Mouse (Mus musculus): ENCODE results near the gene Dlgap4. TPM values are rescaled to one million over a fixed set of nuclear protein-coding genes. Genes with fewer than 3 reads are reported as not detected.

Gene Dlgap4
- total RNA-seq, 2 experiments from 2014 or later, result 33.5 to 42.8 TPM

DNA sequence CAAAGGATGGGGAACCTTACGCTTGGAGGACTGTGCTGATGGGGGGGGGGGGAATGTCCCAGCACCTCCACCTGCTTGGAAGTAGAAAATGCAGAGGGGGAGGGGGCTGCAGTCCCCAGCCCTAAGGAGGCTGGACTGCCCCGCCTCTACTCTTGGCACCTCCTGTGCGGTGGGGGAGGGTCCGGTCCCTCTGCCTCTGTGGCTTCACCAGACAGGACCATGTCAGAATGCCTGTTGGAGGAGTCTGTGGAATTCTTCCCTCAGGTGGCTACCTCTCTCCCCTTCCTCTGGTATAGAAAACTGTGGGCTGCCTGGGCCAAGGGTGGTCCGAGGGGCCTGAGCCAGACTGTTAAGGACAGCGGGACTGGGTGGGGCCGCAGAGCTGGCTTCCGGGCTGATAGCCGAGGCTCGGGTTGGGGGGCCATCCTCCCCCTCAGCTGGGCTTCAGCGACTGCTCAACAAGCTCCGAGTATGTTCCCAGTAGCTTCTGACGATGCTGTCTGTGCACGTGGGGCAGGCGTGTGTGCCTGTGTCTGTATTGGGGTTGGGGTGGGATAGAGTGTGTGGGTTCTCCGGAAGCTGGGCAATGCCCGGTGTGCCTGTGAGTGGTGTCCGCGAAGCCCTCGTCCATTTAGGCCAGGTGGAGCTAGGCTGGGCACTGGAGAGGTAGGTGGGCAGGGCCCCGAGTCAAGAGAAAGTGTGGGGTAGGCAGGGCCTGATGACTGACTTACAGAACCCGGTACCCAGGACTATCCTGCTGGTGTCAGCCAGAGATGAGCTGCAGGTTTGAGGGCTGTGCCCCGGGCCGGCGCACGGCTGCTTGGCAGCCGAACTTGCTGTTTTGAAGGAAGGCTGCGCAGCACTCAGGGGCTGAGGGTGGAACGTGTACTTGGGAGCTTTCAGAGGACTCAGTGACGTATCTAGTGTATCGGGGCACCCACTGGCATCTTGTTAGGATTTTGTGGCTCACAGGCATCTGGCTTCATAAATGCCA lies 1.5 kb downstream of the Dlgap4 start:
- no peak for DNase-seq
- intact Hi-C loops (cut with DNase I), result no loop called here

DNA sequence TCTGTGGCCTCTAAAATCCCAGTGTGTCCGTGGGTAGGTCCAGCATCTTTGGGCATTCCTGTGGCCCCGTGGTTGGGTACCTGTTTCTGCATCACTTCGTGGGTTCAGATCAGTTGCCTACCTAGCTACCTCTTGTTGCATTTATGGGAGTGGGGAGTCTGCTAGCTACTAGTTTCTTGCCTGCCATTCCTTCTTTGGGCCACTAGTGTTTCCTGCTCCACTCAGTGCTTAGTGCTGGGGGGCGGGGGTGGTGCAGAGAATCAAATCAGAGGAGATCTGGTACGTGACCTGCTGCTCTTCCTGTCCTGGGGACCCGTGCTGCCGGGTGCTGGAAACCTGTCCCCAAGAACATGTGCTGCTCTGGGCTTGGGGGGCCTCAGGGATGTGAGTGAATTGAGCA lies 3.0 kb downstream of the Dlgap4 start:
- no peak for DNase-seq
- intact Hi-C loops (cut with DNase I), result no loop called here

DNA sequence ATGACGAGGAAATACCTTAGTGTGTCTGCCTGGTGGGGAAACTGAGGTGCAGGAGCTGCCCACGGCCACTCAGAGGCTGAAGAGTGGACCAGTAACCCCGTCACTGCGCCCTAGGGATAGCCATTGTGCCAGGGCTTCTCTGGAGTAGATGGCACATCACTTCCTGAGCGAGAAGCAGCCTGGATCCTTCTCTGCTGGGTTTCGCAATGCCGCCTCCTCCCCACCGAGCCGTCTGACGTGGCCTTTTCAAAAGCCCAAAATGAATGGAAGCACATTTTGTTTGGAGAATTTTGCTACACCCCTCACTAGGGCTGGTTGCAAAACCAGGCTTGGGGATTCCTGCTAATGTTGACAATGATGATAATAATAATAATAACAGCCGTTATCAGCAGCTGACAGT lies 4.0 kb downstream of the Dlgap4 start:
- intact Hi-C loops (cut with DNase I), result no loop called here
- DNase-seq, result peak in 1 of 2 experiments; percentile 12

DNA sequence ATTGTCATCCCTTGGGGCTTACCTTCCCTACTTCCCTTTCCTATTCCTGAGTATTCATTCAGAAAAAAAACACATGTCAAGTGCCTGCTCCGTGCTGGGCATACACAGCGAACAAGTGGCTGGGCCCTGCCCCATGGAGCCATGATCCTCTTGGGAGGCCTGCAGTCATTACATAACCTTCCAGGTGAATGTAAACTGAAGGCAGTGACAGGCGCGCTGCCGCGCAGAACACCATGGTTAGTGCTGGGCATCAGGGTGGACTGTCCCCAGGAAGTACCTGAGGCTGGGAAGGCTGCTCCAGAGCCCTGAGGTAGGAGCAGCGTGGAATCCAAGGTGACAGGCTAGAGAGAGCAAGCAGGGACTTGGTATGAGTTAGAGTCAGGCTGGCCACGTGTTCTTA lies 7.4 kb downstream of the Dlgap4 start:
- peak in 1 of 2 experiments; percentile 5 for DNase-seq
- intact Hi-C loops (cut with DNase I), result no loop called here

DNA sequence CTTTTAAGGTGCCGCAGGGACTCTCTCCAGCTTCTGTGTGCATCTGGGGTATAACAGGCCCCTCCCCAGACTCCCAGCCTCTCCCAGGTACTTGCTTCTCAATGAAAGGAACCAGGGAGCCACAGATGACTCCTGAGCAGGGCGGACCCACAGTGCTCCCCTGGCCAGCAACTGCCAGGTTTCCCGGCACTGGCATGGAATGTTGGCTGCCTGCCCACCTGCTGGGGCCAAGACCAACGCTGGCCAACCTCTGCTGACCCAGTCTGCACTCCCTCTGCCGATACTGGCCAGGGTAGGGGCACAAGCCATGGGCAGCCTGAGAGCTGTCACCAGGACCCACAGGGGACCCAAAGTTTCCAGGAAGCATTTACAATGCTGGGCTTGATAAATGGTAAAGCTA lies 7.9 kb downstream of the Dlgap4 start:
- peak; percentile 71 to 82 for DNase-seq
- intact Hi-C loops (cut with DNase I), result no loop called here

DNA sequence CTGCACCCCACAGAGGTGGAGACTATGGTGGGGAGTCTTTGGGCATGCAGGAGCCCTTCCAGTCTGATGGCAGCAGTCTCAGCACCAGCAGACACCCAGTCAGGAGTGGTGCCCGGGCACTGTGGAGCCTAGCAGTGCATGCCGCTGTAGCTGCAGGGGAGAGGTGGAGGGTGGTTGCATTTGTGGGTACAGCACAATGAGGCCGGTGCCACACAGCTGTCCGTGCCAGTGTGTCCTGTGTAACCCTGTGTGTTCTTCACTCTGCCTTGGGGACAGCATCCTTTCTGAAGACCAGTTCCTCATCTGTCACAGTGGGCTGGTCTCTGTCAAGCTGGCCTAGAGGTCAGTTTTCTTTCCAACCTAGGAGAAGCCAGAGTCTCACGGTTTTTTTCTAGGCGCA lies 8.7 kb downstream of the Dlgap4 start:
- DNase-seq, result no peak
- intact Hi-C loops (cut with DNase I), result no loop called here

DNA sequence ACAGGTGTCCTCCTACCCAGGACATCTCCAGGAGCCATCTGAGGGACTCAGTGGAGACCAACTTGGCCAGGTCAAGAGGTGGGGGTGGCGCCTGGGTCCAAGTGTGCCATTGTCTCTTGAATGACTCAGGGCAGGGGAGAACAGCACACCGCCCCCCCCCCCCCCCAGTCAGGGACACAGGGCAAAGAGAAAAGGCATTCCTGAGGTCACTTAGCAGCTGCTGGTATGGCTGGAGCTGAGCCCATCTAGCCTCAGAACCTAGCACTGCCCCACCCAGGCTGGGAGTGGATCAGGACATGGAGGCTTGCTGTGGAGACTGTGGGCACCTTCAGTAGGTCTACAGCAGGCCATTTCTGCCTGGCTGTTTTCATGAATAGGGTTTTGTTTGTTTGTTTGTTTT lies 9.7 kb downstream of the Dlgap4 start:
- no peak for DNase-seq
- intact Hi-C loops (cut with DNase I), result no loop called here

DNA sequence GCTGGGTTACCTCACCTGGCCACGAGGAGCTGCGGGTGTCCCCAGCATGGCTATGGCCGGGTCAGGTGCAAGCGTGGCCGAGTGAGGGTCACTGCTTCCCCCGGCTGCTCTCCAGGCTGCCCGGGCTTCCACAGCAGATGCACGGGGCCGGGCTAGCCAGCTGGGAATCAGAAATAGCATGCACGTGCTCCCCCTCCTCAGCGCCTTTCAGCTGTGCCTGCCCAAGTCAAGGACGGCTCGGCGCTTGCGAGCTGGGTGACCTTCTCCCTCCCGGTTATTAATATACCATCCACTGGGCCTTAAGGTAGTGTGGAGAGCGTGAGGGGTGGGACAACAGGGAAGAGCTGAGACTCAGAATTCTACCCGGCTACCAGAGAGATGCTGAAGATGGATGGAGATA lies 11.8 kb downstream of the Dlgap4 start:
- intact Hi-C loops (cut with DNase I), result loop anchor here (5.0 kb wide), 1 partner anchor 38 kb away; no protein-coding TSS in a partner anchor

DNA sequence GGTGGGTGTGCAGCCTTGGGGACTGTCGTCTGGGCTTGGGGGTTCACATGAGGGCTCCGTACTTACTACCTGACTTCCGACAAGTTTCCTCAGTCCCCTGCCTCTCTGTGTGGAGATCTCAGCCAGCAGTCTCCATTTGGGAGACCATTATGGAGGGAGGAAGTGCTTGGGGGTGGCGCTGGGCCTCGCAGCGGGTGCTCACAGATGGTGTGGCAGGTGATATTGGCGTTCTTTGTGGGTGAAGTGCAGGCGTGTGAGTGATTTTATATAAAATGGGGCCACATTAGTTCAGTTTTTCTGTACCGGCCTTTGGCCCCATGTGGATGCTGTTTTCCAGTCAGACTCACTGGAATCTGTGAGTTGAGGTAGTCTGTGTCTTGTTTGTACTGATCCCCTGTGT lies 12.6 kb downstream of the Dlgap4 start:
- no peak for DNase-seq
- intact Hi-C loops (cut with DNase I), result loop anchor here (5.0 kb wide), 1 partner anchor 39 kb away; no protein-coding TSS in a partner anchor

More for the DNA sequence above, 11.8 kb downstream of the Dlgap4 start:
- peak; percentile 53 to 61 for DNase-seq

DNA sequence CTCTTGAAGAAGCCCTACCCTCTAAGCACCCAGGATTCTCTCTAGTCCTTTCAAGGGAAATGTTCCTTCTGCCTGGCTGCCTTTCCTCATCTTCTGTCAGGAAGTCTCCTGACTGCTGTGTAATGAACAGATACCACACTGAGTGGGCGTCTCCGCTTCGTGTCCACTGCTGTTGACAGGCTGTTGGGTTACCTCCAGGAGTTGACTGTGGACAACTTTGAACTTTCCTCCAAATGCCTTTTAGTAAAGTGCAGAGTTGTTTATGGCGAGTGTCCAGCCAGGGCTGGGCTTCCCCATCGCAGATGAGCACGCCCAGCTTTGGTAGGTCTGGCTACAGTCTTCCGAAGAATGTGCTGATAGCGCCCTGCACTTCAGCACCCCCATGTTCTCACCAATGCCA lies 13.0 kb downstream of the Dlgap4 start:
- intact Hi-C loops (cut with DNase I), result loop anchor here (5.0 kb wide), 1 partner anchor 39 kb away; no protein-coding TSS in a partner anchor
- peak; percentile 61 to 84 for DNase-seq

DNA sequence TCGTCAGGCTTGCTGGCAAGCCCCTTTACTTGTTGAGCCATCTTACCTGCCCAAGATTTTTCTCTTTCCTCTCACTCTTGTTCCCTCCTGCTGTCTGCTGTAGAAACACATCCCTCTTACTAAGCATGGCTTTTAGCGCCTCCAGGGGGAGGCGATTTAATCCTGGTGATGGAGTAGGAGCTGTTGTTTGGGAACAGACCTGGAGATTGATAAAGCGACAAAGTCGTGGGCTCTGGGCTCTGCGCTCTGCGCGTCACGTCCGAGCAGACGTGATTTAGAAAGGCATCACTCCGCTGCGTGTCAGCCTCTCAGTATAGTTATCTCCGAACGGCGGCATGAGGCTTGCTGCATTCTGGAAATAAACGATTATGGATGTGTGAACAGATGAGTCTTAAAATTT lies 14.4 kb downstream of the Dlgap4 start:
- no peak for DNase-seq
- intact Hi-C loops (cut with DNase I), result loop anchor here (5.0 kb wide), 1 partner anchor 41 kb away; no protein-coding TSS in a partner anchor

DNA sequence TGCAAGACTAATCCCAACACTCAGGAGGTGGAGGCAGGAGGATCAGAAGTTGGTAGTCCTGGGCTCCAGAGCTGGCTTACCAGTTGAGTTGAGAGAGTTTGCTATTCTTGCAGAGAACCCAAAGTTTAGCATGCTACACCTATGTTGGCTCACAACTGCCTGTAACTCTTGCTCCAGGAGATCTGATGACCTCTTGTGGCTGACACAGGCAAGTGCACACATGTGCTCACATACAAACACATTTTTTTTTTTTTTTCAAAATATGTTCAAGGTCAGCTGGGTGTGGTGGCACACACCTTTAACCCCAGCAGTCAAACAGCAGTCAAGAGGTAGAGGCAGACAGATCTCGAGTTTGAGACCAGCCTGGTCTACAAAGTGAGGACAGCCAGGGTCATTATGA lies 16.8 kb downstream of the Dlgap4 start:
- intact Hi-C loops (cut with DNase I), result no loop called here
- no peak for DNase-seq

DNA sequence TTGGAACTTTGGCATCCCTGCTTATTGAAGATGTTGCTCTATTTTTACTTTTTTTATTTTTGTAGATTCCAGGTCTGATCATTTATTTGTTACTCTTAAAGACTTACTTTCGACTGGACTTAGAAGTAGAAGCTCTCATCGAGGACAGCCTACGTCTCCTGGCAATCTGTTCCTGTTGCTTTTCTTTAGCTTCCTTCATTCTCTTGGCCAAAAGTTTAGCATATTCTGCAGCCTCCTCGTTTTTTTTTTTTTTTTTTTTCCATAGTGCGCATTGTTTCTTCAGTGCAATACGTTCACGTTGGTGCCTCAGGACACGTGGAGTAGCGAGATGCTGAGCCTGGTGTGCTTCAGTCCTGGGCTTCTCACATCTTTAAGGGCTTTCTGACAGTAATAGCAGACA lies 19.2 kb downstream of the Dlgap4 start:
- intact Hi-C loops (cut with DNase I), result no loop called here
- no peak for DNase-seq

DNA sequence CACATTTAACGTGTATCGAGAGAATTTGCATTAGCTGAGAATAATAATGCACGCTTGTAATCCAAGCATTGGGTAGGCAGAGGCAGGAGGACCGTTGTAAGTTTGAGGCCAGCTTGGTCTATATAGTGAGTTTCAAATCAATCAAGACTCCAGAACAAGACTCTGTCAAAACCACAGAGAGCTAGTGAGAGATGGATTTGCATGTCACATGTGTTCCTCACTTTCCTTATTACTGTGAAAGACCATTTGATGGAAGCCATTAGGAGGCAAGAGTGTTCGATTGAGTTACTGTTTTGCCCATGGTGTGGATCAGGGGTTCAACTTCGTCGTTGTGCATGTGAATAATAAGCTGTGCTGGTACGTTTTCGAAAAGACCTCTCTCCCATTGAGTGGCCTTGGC lies 21.6 kb downstream of the Dlgap4 start:
- intact Hi-C loops (cut with DNase I), result no loop called here

DNA sequence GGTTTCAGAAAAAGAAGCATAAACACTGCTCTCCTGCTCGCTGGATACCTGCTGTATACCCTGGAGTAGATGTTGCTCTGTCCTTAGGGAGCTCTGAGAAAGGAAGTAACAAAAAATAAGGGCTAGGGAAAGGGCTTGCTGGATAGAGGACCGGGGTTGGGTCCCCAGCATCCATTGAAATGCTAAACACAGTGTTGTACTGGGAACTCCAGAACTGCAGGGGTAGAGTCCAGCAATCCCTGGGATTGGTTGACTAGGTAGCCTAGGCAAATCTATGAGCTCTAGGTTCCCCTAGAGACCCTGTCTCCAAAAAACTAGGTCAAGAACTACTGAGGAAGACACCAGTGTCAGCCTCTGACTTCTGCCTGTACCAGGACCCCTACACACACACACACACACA lies 27.6 kb downstream of the Dlgap4 start:
- no peak for DNase-seq
- intact Hi-C loops (cut with DNase I), result no loop called here

More for the DNA sequence above, 21.6 kb downstream of the Dlgap4 start:
- no peak for DNase-seq

DNA sequence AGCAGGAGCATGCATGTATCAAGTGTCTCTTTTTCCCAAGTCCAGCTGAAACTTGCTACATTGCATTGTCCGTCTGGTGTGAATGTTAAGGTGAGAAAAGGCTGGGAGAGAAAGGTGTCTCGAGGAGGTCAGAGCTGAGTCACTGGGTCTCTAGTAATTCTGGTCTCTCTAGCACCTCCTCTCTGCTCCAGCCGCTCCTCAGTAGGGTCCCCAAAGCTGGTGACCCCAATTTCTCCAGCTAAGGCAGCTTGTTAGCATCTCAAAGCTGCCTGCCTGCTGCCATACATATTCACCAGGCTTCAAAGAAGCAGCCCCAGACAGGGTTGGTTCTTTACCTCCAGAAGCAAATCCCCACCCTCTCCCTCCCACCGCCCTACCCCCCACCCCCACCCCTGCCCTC lies 29.4 kb downstream of the Dlgap4 start:
- intact Hi-C loops (cut with DNase I), result no loop called here
- no peak for DNase-seq

DNA sequence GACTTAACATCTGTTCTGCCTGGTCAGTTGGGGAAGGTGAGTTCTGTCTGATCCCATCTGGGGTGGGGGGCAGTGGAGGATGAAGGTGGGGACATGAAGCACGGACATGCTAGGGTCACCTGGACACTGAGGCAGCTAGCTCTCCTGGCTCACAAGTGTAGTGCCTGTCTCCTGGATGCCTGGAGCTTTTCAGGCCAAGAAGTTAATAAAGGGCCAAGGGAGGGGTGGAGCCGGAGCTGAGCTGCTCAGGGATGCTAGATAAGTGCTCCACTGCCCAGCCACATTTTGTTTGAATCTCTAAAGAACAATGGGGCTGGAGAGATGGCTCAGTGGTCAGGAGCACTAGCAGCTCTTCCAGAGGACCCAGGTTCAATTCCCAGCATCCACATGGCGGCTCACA lies 29.9 kb downstream of the Dlgap4 start:
- DNase-seq, result no peak

DNA sequence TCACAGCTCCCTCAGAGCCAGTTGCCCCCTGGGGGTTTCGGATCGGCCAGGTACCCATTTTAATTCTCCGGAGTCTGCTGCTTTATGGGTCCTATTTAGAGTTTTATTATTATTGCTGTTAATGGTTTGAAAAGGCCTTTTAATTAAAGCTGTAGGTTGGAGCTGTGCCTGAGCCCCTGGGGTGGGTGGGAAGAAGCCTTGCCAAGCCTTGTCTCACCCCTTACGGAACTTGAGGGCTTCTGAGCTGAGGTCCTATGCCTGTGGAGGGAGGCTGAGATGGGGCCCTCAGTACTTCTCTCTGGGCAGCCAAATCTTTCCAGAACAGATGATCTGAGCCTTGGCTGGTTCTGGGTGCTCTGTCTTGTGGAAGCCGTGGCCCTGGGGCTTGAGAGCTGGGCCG lies 31.6 kb downstream of the Dlgap4 start:
- intact Hi-C loops (cut with DNase I), result no loop called here
- no peak for DNase-seq

More for the DNA sequence above, 29.9 kb downstream of the Dlgap4 start:
- intact Hi-C loops (cut with DNase I), result no loop called here

DNA sequence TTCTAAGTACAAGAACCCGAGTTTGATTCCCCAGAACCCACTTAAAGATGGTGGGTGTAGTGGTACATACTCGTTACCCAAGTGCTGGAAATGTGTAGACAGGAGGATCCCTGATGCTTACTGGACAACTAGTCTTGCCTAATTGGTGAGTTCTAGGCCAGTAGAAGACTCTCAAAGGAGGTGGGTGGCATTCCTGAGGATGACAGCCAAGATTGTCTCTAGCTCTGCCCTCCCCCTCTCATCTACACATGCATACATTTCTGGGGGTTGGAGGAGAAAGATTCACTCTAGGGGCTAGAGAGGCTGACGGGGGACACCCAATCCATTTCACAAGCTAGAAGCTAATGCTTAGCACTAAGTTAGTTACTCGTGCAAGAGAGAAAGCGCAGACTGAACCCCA lies 33.4 kb downstream of the Dlgap4 start:
- intact Hi-C loops (cut with DNase I), result no loop called here
- DNase-seq, result no peak

DNA sequence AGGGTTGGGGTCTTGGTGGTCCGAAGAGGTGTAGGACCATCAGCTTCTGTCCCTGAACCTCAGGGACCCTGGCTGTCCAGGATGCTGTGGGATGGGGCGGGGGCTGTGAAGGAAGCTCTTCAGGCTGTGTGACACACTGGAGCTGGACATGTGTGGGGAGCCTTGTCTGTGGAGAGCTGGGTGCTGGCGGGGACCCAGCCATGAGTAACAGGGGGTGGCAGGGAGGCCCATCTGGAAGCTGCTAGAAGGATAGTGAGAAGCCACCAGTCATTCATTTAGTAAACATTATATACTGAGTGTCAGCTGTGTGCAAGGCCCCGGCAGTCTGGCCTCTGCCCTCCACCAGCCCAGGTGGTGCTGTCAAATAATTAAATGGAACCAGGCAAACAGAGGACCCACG lies 34.5 kb downstream of the Dlgap4 start:
- intact Hi-C loops (cut with DNase I), result no loop called here

DNA sequence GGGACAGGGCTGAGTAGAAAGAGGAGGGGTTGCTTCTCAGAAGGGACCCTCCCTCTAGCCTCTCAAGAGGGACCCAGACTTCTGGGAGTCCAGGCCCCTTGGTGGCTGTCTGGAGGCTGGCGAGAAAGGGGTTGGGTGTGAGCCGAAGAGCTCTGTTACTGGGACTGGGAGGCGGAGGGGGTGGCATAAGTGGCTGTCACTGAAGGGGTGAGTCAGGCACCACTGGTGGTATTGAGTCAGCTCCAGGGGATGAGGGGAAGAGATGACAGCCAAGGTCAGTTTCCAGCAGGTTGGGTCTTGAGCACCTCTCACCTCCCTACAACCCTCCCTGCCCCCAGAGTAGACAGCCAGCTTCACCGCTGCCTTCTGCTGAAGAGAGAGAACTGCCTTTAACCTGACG lies 35.9 kb downstream of the Dlgap4 start:
- intact Hi-C loops (cut with DNase I), result no loop called here
- DNase-seq, result no peak

More for the DNA sequence above, 34.5 kb downstream of the Dlgap4 start:
- no peak for DNase-seq

DNA sequence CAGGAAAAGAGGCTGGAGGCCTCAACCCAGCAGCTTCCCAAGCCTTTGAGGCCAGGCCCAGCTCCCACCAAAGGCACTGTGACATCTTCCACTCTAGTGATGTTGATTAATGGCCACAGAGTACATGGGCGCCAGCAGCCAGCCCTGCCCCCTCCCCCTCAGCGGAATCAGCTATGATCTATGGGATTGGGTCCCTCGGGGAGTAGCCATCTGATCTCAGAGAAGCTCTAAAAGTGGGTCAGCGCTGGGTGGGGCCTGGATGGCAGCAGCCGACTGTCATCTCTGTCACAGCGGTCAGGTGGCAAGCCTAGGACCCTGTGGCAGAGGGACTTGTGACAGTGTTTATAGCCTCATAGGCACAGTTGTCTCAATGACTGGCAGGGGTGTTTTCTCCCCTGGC lies 37.5 kb downstream of the Dlgap4 start:
- DNase-seq, result no peak
- intact Hi-C loops (cut with DNase I), result no loop called here
